Mouse (Mus musculus): ENCODE results near the gene Incenp.

- no peak for TF ChIP-seq CTCF (IDR thresholded peaks at IDR 0.05; ENCODE audit: borderline replicate concordance, insufficient read depth, low read depth, low read length)
- TF ChIP-seq POLR2A (IDR thresholded peaks at IDR 0.05; ENCODE audit: borderline replicate concordance, insufficient read depth, low read length) = no peak
These were observed 3.3 kb downstream of the Incenp start for GRCm38 (mm10) chr19:9896067-9896466.
